Mouse (Mus musculus): ENCODE measurements around the gene Fbxl21.

DNA sequence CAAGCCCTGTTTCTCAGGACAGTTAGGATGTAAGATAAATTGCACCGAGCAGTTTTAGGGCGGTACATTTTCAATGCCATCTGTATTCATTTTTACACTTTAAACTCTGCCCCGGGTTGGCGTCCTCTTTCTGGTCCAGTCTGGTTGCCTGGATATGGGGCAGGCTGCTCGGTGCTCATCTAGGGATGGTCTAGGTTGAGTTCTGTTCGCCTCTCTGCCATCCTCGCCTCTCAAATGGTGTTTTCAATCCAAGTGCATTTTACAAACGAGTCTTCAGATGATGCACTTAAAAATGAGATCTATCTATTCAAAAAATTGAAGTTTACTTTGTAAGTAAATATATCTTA lies 522 bp downstream of the Fbxl21 start:
- TF ChIP-seq POLR2AphosphoS2 (IDR thresholded peaks at IDR 0.05; ENCODE audit: insufficient read length, low read depth) (no peak), MYOG (IDR thresholded peaks at IDR 0.05; ENCODE audit: control insufficient read depth in 1 of 3, insufficient read depth in 1 of 3, insufficient read length in 2 of 3, low read depth in 2 of 3) (no peak), TCF12 (IDR thresholded peaks at IDR 0.05; ENCODE audit: insufficient read depth, poor library complexity, severe bottlenecking) (no peak), E2F4 (IDR thresholded peaks at IDR 0.05; ENCODE audit: insufficient read depth) (no peak)

All from myocyte (in vitro differentiated cells).